Mouse (Mus musculus) hindbrain, embryonic 16.5 days (tissue): ENCODE results near the gene Rbms2. TPM values are rescaled to one million over a fixed set of nuclear protein-coding genes. Genes with fewer than 3 reads are reported as not detected.
A peak's percentile ranks its signal among the peaks of the same experiment; 100 is the strongest.

Experiments used
- ATAC-seq: fragments of 200-750 bp; cut with Nextera tagmentation; 2 replicates; pipeline ENCODE4 v1.8.0; 2017; ENCODE audit warnings: moderate TSS enrichment, moderate library complexity
- H3K27ac ChIP-seq: fragments of 300-500 bp; sonication (generic); 2 replicates; pipeline ENCODE4 v1.5.1; 2014; ENCODE audit warnings: low read depth, mild to moderate bottlenecking, control low read depth, low read length, moderate library complexity
- H3K27me3 ChIP-seq: fragments of 300-500 bp; sonication (generic); replicated peaks from 2 replicates; pipeline ENCODE4 v1.6.1; 2014; ENCODE audit warnings: low read length; ENCODE audit not compliant: control insufficient read depth, insufficient read depth
- H3K36me3 ChIP-seq: fragments of 300-500 bp; sonication (generic); 2 replicates; pipeline ENCODE4 v1.6.1; 2014; ENCODE audit warnings: mild to moderate bottlenecking, low read length, moderate library complexity, mixed read lengths; ENCODE audit not compliant: control insufficient read depth, insufficient read depth
- H3K4me1 ChIP-seq: fragments of 300-500 bp; sonication (generic); 2 replicates; pipeline ENCODE4 v1.6.1; 2014; ENCODE audit warnings: low read depth, low read length; ENCODE audit not compliant: control insufficient read depth, insufficient read depth
- H3K4me2 ChIP-seq: fragments of 300-500 bp; sonication (generic); 2 replicates; pipeline ENCODE4 v1.6.1; 2014; ENCODE audit warnings: mild to moderate bottlenecking, low read length, control low read depth, moderate library complexity
- H3K4me3 ChIP-seq: fragments of 300-500 bp; sonication (generic); 2 replicates; pipeline ENCODE4 v1.5.1; 2014; ENCODE audit warnings: mild to moderate bottlenecking, low read length, control low read depth, moderate library complexity
- H3K9ac ChIP-seq: fragments of 300-500 bp; sonication (generic); 2 replicates; pipeline ENCODE4 v1.6.1; 2014; ENCODE audit warnings: low read depth, mild to moderate bottlenecking, control low read depth, low read length, moderate library complexity
- H3K9me3 ChIP-seq: fragments of 300-500 bp; sonication (generic); 2 replicates; pipeline ENCODE4 v1.6.1; 2014; ENCODE audit warnings: mild to moderate bottlenecking, low read length, moderate library complexity; ENCODE audit not compliant: control insufficient read depth
- WGBS: fragments of 180-500 bp; shearing (Covaris S2); extraction: QIAGEN DNeasy Blood & Tissue Kit; methylation state at CpG from one replicate; pipeline ENCODE4 v1.1.7; 2014; 5-methylcytosine and 5-hydroxymethylcytosine counted together
- microRNA counts: library from miRNA; unstranded; fragments of <30 nt; microRNA quantifications from one replicate; lab custom pipeline; 2016
- microRNA-seq: library from miRNA; unstranded; fragments of <30 nt; microRNA quantifications from one replicate; pipeline ENCODE4, GENCODE M21; 2017
- polyA plus RNA-seq: library from polyadenylated mRNA; unstranded; fragments of >200 nt; fragmentation: Nextera tagmentation; extraction: Ambion mirVana; gene quantifications from 2 replicates; pipeline ENCODE4 v1.2.1, GENCODE M21; 2015

Gene Rbms2
- polyA plus RNA-seq, 1 experiment from 2014 or later: 8.2 TPM

GRCm38 (mm10) chr10:128082880-128083421 lies 97.1 kb downstream of the Rbms2 start, which contains the start of gene Atp5b:
TSS of gene Atp5b (plus strand) at chr10:128083273.
- Histone ChIP-seq H3K27ac (peak within 1 kb of the TSS; percentile 87), H3K9ac (peak within 1 kb of the TSS; percentile 84), H3K4me2 (peak within 1 kb of the TSS; percentile 80), H3K9me3 (no peaks in the 10 kb centered on the region), H3K4me3 (peak within 1 kb of the TSS; percentile 67), H3K27me3 (no peaks in the 10 kb centered on the region), H3K4me1 (peaks cover 13% of the 10 kb centered on the region), H3K36me3 (peaks cover 17% of the 10 kb centered on the region)
- peak; percentile 99 for ATAC-seq
- 0% methylated on average over 33 of the region's 34 CpGs for WGBS

GRCm38 (mm10) chr10:128082477-128082808 lies 97.7 kb downstream of the Rbms2 start:
- ATAC-seq: no peak
- H3K27ac ChIP-seq: peak overlapping the region; percentile 87
- 16% methylated on average over 9 of the region's 9 CpGs for WGBS
- H3K4me1 ChIP-seq: peaks cover 13% of the 10 kb centered on the region
- H3K4me3 ChIP-seq: peak overlapping the region; percentile 62
- peak overlapping the region; percentile 75 for H3K9ac ChIP-seq
- peaks cover 13% of the 10 kb centered on the region for H3K36me3 ChIP-seq
- H3K9me3 ChIP-seq: no peaks in the 10 kb centered on the region
- peak overlapping the region; percentile 80 for H3K4me2 ChIP-seq
- H3K27me3 ChIP-seq: no peaks in the 10 kb centered on the region

- H3K4me3 ChIP-seq: peak overlapping the region; percentile 62
- H3K27ac ChIP-seq: peak overlapping the region; percentile 87
- no peaks in the 10 kb centered on the region for H3K27me3 ChIP-seq
- peak overlapping the region; percentile 75 for H3K9ac ChIP-seq
- H3K4me1 ChIP-seq: peaks cover 13% of the 10 kb centered on the region
- ATAC-seq: no peak
- no peaks in the 10 kb centered on the region for H3K9me3 ChIP-seq
- H3K4me2 ChIP-seq: peak overlapping the region; percentile 80
- H3K36me3 ChIP-seq: peaks cover 13% of the 10 kb centered on the region
- 64% methylated on average over 6 of the region's 6 CpGs for WGBS
These were observed 98.2 kb downstream of the Rbms2 start for GRCm38 (mm10) chr10:128081807-128082476.

MicroRNAs encoded within 50 kb of the gene (microRNA counts, 519-probe panel; counts per million panel counts)
- microRNA mmu-miR-677 (lab: Ali Mortazavi, UCI): not detected

Small RNA genes lying within 50 kb of the gene (microRNA-seq; reads per million reads assigned to microRNA genes)
- 15.2 reads per million, percentile 30 among the genes with 10 or more reads in this experiment for gene Mir677

Other genes starting within 250 kb of the Rbms2 start
- gene Hsd17b6, start 172.7 kb downstream of the Rbms2 start, polyA plus RNA-seq: not detected in 2 replicates
- 37.2 and 40.2 TPM in 2 replicates for gene Prim1, start 165.1 kb downstream of the Rbms2 start, polyA plus RNA-seq
- 426 and 444 TPM in 2 replicates for gene Naca, start 144.7 kb downstream of the Rbms2 start, polyA plus RNA-seq
- 359 and 361 TPM in 2 replicates for gene Ptges3, start 121.3 kb downstream of the Rbms2 start, polyA plus RNA-seq
- 2,423 and 2,704 TPM in 2 replicates for gene Atp5b, start 97.0 kb downstream of the Rbms2 start, polyA plus RNA-seq
- gene Baz2a, start 88.7 kb downstream of the Rbms2 start, polyA plus RNA-seq: 6.9 and 7.3 TPM in 2 replicates
- gene Gls2, start 14.2 kb upstream of the Rbms2 start, polyA plus RNA-seq: 1.8 and 2.4 TPM in 2 replicates
- 23.6 and 25.5 TPM in 2 replicates for gene Spryd4, start 31.5 kb upstream of the Rbms2 start, polyA plus RNA-seq
- 0.11 and 0.24 TPM in 2 replicates for gene Mip, start 45.5 kb upstream of the Rbms2 start, polyA plus RNA-seq
- 19.7 and 22.4 TPM in 2 replicates for gene Timeless, start 51.8 kb upstream of the Rbms2 start, polyA plus RNA-seq
- gene Apon, start 73.8 kb upstream of the Rbms2 start, polyA plus RNA-seq: 0.11 TPM in 1 of 2 replicates, not detected in the other
- gene Apof, start 88.4 kb upstream of the Rbms2 start, polyA plus RNA-seq: 0.24 TPM in 1 of 2 replicates, not detected in the other
- 19.3 and 22.2 TPM in 2 replicates for gene Stat2, start 90.3 kb upstream of the Rbms2 start, polyA plus RNA-seq
- gene Il23a, start 118.5 kb upstream of the Rbms2 start, polyA plus RNA-seq: 0.22 and 0.73 TPM in 2 replicates
- 18.2 and 20.9 TPM in 2 replicates for gene Pan2, start 123.0 kb upstream of the Rbms2 start, polyA plus RNA-seq
- 196 and 202 TPM in 2 replicates for gene Cnpy2, start 142.2 kb upstream of the Rbms2 start, polyA plus RNA-seq
- gene Cs, start 157.4 kb upstream of the Rbms2 start, polyA plus RNA-seq: 303 and 314 TPM in 2 replicates
- 11.4 and 32.3 TPM in 2 replicates for gene Coq10a, start 188.7 kb upstream of the Rbms2 start, polyA plus RNA-seq
- gene Ankrd52, start 196.8 kb upstream of the Rbms2 start, polyA plus RNA-seq: 9.9 and 12.1 TPM in 2 replicates
- gene Slc39a5, start 220.9 kb upstream of the Rbms2 start, polyA plus RNA-seq: 0.36 and 0.41 TPM in 2 replicates
- gene Nabp2, start 231.2 kb upstream of the Rbms2 start, polyA plus RNA-seq: 126 and 150 TPM in 2 replicates
- 96.7 and 98.3 TPM in 2 replicates for gene Rnf41, start 231.4 kb upstream of the Rbms2 start, polyA plus RNA-seq